Mouse (Mus musculus): ENCODE data around the gene Pds5a.
"Not testable (repeated sequence)": the region's sequence is repeated elsewhere in the genome, so short reads cannot be mapped to it uniquely, and the experiment has no call there.

The Pds5a gene

GRCm38 (mm10) chr5:65696821-65697485 lies 1.1 kb downstream of the Pds5a start:
- DNase-seq (ENCODE audit: inconsistent ontology term) = peak; percentile 74

- not testable (repeated sequence) for DNase-seq (ENCODE audit: inconsistent ontology term)
Measured at GRCm38 (mm10) chr5:65694076-65694475, 4.0 kb downstream of the Pds5a start.

GRCm38 (mm10) chr5:65693018-65693417 lies 5.1 kb downstream of the Pds5a start:
- DNase-seq (ENCODE audit: inconsistent ontology term) = no peak

DNA sequence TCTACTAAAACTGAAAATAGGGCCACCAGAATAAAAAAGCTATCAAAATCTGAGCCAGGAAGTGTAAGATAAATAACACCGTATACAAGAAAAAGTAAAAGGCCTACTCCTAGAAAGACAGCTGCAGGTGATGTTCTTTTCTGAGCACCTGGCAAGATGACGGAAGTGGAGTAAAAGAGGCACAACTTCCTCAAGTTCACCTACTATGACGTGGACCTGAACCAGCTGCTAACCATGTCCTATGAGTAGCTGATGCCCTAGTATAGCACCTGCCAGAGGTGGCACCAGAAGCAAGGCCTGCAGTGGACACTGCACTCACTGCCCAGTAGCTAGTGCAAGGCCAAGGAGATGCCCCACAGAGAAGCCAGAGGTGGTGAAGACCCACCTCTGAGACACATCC lies 9.3 kb downstream of the Pds5a start:
- DNase-seq (ENCODE audit: inconsistent ontology term) = no peak

GRCm38 (mm10) chr5:65686806-65687205 lies 11.3 kb downstream of the Pds5a start:
- no peak for DNase-seq (ENCODE audit: inconsistent ontology term)

DNA sequence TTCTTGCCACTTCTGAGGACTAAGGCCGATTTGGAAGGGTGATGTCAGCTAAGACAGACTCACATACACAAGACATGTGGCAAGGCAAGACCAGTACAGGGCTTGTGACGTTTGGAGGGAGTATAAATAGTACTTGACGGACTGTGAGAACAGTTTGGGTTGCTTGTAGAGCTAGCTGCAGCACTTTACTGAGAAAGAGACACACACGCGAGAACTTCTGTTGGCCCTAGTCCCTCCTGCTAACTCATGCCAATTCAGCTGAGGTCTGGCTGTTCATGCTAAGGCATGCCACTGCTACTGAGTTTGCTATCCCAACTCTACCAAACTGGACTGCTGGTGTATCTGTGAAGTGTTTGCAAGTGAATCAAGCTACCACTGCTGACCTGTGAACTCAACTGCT lies 19.2 kb downstream of the Pds5a start:
- DNase-seq (ENCODE audit: inconsistent ontology term) = peak; percentile 7

DNA sequence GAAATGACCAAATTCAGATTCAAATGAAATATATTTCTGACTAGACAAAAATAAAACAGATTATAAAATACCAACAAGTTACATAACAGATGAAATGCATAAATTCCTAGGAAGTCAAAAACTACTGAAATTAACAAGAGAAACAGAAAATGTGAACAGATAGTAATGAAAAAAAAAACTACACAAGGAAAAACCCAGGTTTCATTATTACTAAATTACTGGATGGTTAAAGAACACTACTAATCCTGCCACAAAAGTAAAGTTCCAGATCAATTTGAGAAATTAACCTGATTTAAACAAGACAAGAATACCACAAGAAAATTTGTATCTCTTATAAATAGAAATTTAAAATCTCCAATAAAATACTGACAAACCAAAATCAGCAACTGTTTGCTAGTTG lies 25.9 kb downstream of the Pds5a start:
- DNase-seq (ENCODE audit: inconsistent ontology term) = no peak

DNA sequence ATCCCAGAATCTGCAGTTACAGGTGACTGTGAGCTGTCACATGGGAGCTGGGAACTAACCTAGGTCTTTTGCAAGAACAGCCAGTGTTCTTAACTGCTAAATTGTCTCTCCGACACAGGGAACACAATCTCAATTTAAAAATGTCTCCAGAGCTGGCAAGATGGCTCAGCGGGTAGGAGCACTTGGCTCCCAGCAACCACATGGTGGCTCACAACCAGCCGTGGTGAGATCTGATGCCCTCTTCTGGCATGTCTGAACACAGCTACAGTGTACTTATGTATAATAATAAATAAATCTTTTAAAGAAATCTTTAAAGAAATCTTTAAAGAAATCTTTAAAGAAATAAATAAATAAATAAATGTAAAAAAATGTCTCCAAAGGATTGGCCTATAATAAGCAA lies 30.4 kb downstream of the Pds5a start:
- DNase-seq (ENCODE audit: inconsistent ontology term) = no peak

- no peak for DNase-seq (ENCODE audit: inconsistent ontology term)
Measured at GRCm38 (mm10) chr5:65665370-65665769, 32.7 kb downstream of the Pds5a start.

- no peak for DNase-seq (ENCODE audit: inconsistent ontology term)
Measured at GRCm38 (mm10) chr5:65661958-65662357, 36.1 kb downstream of the Pds5a start.

GRCm38 (mm10) chr5:65653786-65654185 lies 44.3 kb downstream of the Pds5a start:
- no peak for DNase-seq (ENCODE audit: inconsistent ontology term)

DNA sequence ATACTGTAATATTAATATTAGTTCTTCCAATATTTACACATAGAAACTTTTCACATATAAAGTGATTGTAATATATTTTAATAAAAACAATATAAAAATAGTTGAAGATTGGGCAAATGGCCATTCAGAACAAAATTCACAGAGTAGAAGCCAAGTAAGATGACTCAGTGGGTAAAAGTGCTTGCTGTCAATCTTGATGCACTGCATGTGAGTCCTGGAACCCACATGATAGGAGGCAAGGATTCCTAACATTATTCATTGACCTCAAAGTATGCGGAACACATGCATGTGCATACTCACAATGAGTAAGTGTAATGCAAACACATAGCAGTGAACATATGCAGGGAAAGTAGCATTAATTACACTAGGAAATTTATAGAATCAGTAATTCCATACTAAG lies 59.2 kb downstream of the Pds5a start:
- DNase-seq (ENCODE audit: inconsistent ontology term) = peak; percentile 45

DNA sequence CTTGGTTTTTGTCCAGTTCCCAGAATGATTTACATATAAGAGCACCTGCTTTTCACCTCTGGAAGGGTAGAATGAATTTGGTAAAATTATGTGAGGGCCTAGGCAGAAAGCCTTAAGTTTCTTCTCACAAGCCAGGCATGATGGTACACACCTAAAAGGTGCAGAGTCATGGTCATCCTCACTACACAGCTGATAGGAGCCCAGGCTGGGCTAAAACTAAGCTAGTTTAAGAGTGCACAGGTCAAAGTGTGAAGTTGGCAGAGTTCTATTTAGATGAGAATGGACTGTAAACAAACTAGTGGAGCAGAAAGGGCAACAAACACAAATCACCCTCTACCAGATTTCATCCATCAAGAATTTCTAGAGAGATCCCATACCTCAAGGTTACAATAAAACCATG lies 73.7 kb downstream of the Pds5a start:
- no peak for DNase-seq (ENCODE audit: inconsistent ontology term)

DNA sequence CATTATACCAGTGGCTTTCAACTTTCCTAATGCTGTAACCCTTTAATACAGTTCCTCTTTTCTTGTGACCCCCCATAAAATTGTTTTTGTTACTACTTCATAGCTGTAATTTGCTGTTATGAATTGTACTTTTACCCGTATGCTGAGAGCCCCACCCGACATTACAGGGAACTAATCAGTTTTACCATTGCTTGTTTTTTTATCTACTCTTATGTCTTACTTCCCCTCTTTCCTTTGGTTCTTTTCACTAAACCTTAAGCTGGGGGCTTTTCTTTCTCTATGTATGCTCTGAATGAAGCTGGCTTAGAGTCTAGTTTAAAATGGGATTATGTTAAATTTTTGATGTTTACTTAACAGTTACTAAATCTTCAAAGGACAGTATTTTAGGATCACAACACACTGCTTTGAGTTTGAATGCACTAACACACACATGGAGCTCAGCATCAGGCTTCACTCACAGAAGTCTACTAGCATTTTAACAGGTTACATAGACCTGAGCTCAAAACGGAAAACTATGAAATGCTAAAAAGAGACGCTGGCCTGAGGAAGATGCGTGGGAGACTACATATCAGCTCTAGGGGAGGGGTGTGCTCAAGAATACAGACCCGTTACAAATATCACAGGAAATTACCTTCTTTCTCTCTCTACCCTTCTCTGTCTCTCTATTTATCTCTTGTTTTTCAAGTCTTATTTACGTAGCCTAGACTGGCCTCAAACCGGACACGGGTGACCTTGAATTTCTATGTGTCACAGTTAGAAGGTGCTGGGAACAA lies 84.7 kb downstream of the Pds5a start:
- DNase-seq (ENCODE audit: inconsistent ontology term) = no peak

GRCm38 (mm10) chr5:65610541-65610940 lies 87.5 kb downstream of the Pds5a start:
- no peak for DNase-seq (ENCODE audit: inconsistent ontology term)

GRCm38 (mm10) chr5:65609769-65610168 lies 88.3 kb downstream of the Pds5a start:
- no peak for DNase-seq (ENCODE audit: inconsistent ontology term)

- no peak for DNase-seq (ENCODE audit: inconsistent ontology term)
Measured at GRCm38 (mm10) chr5:65606820-65607219, 91.3 kb downstream of the Pds5a start.

- DNase-seq (ENCODE audit: inconsistent ontology term) = no peak
Measured at GRCm38 (mm10) chr5:65599681-65600080, 98.4 kb downstream of the Pds5a start.

- DNase-seq (ENCODE audit: inconsistent ontology term) = no peak
Measured at GRCm38 (mm10) chr5:65592421-65592820, 105.7 kb downstream of the Pds5a start.

DNA sequence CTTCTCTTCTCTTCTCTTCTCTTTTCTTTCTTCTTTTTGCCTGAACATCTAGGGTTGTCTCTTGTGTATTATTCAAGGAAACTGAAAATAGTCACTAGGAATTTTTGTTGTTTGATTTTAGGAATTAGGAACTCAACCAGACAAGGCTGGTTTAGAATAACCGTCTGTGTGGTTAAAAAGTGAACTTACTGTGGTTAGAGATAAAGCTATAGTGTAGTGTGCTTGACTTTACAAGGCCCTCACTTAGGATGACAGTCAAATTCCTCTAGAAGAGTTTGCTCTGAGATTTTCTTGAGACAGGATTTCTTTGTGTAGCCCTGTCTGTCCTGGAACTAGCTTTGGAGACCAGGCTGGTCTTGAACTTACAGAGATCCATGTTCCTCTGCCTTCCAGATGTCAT lies 107.9 kb downstream of the Pds5a start:
- DNase-seq (ENCODE audit: inconsistent ontology term) = no peak

DNA sequence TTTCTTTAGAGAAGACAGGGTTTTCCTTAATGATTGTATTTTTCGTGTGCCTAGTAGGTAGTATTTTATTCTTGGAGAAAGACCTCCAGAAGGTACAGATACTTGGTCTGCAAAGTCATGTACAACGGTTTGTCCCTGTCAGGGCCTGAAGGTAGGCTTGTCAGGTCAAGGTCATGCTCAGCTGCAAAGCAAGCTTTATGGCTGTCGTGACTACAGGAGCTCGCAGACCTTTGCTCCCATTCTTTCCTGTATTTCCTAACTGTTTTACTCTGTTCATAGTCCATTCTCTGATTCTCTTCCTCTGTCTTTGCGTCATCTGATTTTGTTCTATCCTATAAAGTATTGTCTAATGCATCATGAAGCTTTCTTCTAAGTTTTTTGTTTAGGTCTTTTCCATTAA lies 111.8 kb downstream of the Pds5a start:
- no peak for DNase-seq (ENCODE audit: inconsistent ontology term)

- no peak for DNase-seq (ENCODE audit: inconsistent ontology term)
Measured at GRCm38 (mm10) chr5:65578545-65578944, 119.5 kb downstream of the Pds5a start.

DNA sequence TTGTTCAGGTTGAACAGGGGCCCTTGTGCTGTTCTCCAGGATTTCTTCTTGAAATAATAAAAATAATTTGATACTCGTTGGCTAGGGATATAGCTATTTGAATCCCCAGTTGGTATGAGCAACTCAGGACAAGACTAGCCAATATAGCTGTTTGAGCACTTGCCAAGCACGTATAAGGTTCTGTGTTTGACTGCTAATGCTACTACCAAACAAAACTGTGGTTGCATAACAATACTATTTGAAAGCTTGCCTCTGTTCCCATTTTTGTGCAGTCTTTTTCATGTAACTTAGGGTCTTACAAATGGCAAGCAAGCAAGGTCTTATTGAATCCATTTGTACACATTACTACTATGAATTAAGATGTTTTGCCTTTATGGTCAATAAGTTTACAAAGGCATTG lies 122.2 kb downstream of the Pds5a start:
- no peak for DNase-seq (ENCODE audit: inconsistent ontology term)

All from Muller cell, postnatal 12 days (primary cell).